Mouse (Mus musculus) embryonic facial prominence, embryonic 12.5 days (tissue): Measurements from ENCODE around the gene Pdcl3. TPM values are rescaled to one million over a fixed set of nuclear protein-coding genes. Genes with fewer than 3 reads are reported as not detected.
"Not testable (repeated sequence)": the region's sequence is repeated elsewhere in the genome, so short reads cannot be mapped to it uniquely, and the experiment has no call there.

Source experiments
- ATAC-seq: fragments of 200-750 bp; cut with Nextera tagmentation; 2 replicates; pipeline ENCODE4 v1.8.0; 2017; ENCODE audit not compliant: insufficient number of reproducible peaks, insufficient read depth, low FRiP score, low TSS enrichment
- H3K27ac ChIP-seq: fragments of 300-500 bp; sonication (generic); 2 replicates; pipeline ENCODE4 v1.5.1; 2016; ENCODE audit warnings: mild to moderate bottlenecking
- H3K27me3 ChIP-seq: fragments of 300-500 bp; sonication (generic); 2 replicates; pipeline ENCODE4 v1.6.1; 2016; ENCODE audit warnings: mild to moderate bottlenecking, moderate library complexity
- H3K36me3 ChIP-seq: fragments of 300-500 bp; sonication (generic); 2 replicates; pipeline ENCODE4 v1.6.1; 2016; ENCODE audit warnings: mild to moderate bottlenecking
- H3K4me1 ChIP-seq: fragments of 300-500 bp; sonication (generic); 2 replicates; pipeline ENCODE4 v1.6.1; 2016
- H3K4me2 ChIP-seq: fragments of 300-500 bp; sonication (generic); replicated peaks from 2 replicates; pipeline ENCODE4 v1.6.1; 2016; ENCODE audit warnings: mild to moderate bottlenecking, moderate library complexity
- H3K4me3 ChIP-seq: fragments of 300-500 bp; sonication (generic); 2 replicates; pipeline ENCODE4 v1.5.1; 2016; ENCODE audit warnings: mild to moderate bottlenecking
- H3K9ac ChIP-seq: fragments of 300-500 bp; sonication (generic); 2 replicates; pipeline ENCODE4 v1.6.1; 2016; ENCODE audit warnings: mild to moderate bottlenecking, moderate library complexity
- H3K9me3 ChIP-seq: fragments of 300-500 bp; sonication (generic); 2 replicates; pipeline ENCODE4 v1.6.1; 2016; ENCODE audit warnings: mild to moderate bottlenecking, moderate library complexity
- WGBS: fragments of 180-500 bp; shearing (Covaris S2); methylation state at CpG from one replicate; pipeline ENCODE4 v1.1.7; 2016; 5-methylcytosine and 5-hydroxymethylcytosine counted together
- polyA plus RNA-seq: library from polyadenylated mRNA; unstranded; fragments of >200 nt; fragmentation: Nextera tagmentation; extraction: Ambion mirVana; gene quantifications from 2 replicates; pipeline ENCODE4 v1.2.1, GENCODE M21; 2016

The Pdcl3 gene
- polyA plus RNA-seq, 1 experiment from 2014 or later: 165 TPM

DNA sequence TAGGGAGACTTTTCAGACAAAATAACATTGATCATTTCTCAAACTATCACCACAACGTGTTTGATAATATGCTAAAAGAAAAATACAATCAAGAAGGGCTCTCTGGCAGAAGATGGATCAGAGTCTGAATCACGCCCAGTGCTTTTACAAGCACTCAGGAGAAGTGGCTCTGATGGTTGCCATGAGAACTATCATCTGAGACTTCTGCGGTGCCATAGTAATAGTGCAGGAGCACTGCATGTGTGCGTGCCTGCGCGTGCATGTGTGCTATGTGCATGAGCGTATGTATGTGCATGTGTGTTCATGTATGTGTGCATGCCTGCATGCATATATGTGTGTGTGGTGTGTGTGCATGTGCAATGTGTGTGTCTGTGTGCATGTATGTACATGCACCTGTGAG, 43.8 kb downstream of the Pdcl3 start:
- 89% methylated on average over 7 of the region's 7 CpGs for WGBS

GRCm38 (mm10) chr1:39030108-39030507, 44.7 kb downstream of the Pdcl3 start:
- 15% methylated on average over 7 of the region's 7 CpGs for WGBS
- peaks cover 8% of the 10 kb centered on the region for H3K4me1 ChIP-seq
- no peaks in the 10 kb centered on the region for H3K36me3 ChIP-seq
- H3K27me3 ChIP-seq: no peaks in the 10 kb centered on the region
- no peak overlapping the region for H3K9ac ChIP-seq
- peak overlapping the region; percentile 42 for H3K4me2 ChIP-seq
- no peak overlapping the region for H3K27ac ChIP-seq
- ATAC-seq: no peak
- H3K9me3 ChIP-seq: no peaks in the 10 kb centered on the region
- 0 out of 2 replicates have a peak overlapping the region, but pooled peaks have one; percentile 11 for H3K4me3 ChIP-seq

More for the DNA sequence above, 43.8 kb downstream of the Pdcl3 start:
- H3K4me1 ChIP-seq: peaks cover 8% of the 10 kb centered on the region
- no peak overlapping the region for H3K9ac ChIP-seq
- no peaks in the 10 kb centered on the region for H3K27me3 ChIP-seq
- H3K36me3 ChIP-seq: no peaks in the 10 kb centered on the region
- no peaks in the 10 kb centered on the region for H3K9me3 ChIP-seq
- H3K4me3 ChIP-seq: no peak overlapping the region
- no peak for ATAC-seq
- H3K4me2 ChIP-seq: no peak overlapping the region
- no peak overlapping the region for H3K27ac ChIP-seq

DNA sequence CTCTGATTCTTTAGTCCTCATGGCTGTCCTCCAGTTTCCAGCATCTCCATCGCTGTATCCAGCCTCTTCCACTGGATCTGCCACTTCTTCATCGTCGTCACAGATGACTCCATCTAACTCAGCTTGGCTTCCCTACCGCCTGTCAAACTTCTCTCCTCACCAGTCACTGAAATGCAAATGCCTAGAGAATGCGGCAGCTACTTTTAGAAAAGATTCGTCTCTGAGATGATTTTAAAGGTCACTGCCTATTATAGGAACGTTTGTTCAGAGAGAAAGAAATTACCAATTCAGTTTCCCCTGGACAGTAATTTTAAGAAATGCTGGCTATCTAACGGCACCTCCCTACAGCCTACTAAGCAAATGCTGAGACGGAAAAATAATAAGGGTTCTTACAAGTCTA, 50.4 kb downstream of the Pdcl3 start:
- no peaks in the 10 kb centered on the region for H3K4me1 ChIP-seq
- H3K4me3 ChIP-seq: no peak overlapping the region
- WGBS: 83% methylated on average over 9 of the region's 9 CpGs
- H3K27ac ChIP-seq: no peak overlapping the region
- no peaks in the 10 kb centered on the region for H3K36me3 ChIP-seq
- H3K4me2 ChIP-seq: no peak overlapping the region
- H3K9me3 ChIP-seq: no peaks in the 10 kb centered on the region
- no peak for ATAC-seq
- no peak overlapping the region for H3K9ac ChIP-seq
- no peaks in the 10 kb centered on the region for H3K27me3 ChIP-seq

- Histone ChIP-seq H3K4me1 (no peaks in the 10 kb centered on the region), H3K9me3 (no peaks in the 10 kb centered on the region), H3K27ac (no peak overlapping the region), H3K4me2 (no peak overlapping the region), H3K27me3 (no peaks in the 10 kb centered on the region), H3K36me3 (no peaks in the 10 kb centered on the region), H3K9ac (no peak overlapping the region), H3K4me3 (no peak overlapping the region)
- no peak for ATAC-seq
- WGBS: 71% methylated on average over 2 of the region's 2 CpGs
Observed at GRCm38 (mm10) chr1:39042188-39042587, 56.8 kb downstream of the Pdcl3 start.

DNA sequence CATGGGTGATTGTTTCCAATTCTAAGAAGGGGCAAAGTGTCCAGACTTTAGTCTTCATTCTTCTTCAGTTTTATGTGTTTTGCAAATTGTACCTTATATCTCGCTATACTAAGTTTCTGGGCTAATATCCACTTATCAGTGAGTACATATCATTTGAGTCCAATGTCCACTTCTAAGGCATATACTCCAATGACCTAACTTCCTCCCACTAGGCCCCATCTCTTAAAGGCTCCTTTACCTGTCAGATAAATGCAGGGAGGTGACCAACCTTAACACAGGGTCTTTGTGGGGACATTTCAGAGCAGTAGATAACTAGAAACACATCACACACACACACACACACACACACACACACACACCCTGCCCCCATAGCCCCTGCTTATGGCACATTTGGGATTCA, 59.0 kb downstream of the Pdcl3 start:
- not testable (repeated sequence) for ATAC-seq, H3K9ac ChIP-seq, H3K9me3 ChIP-seq, H3K4me2 ChIP-seq, H3K4me1 ChIP-seq, H3K36me3 ChIP-seq, H3K27ac ChIP-seq, H3K27me3 ChIP-seq, H3K4me3 ChIP-seq
- 85% methylated on average over 1 of the region's 1 CpGs for WGBS

GRCm38 (mm10) chr1:39046689-39047088, 61.3 kb downstream of the Pdcl3 start:
- ATAC-seq: no peak
- 13% methylated on average over 7 of the region's 7 CpGs for WGBS
- Histone ChIP-seq H3K9ac (no peak overlapping the region), H3K27ac (no peak overlapping the region), H3K4me1 (no peaks in the 10 kb centered on the region), H3K4me2 (no peak overlapping the region), H3K27me3 (no peaks in the 10 kb centered on the region), H3K4me3 (no peak overlapping the region), H3K36me3 (no peaks in the 10 kb centered on the region), H3K9me3 (peaks cover 6% of the 10 kb centered on the region; the same call in 1 of the 2 replicates)

Other genes with a start within 250 kb of the Pdcl3 start
- 2.4 and 2.5 TPM in 2 replicates for gene Lonrf2, start 148.9 kb upstream of the Pdcl3 start, polyA plus RNA-seq
- 11.4 and 12.4 TPM in 2 replicates for gene Chst10, start 87.4 kb upstream of the Pdcl3 start, polyA plus RNA-seq
- not detected in 2 replicates for gene Nms, start 46.5 kb upstream of the Pdcl3 start, polyA plus RNA-seq
- 0.78 and 0.86 TPM in 2 replicates for gene Npas2, start 208.1 kb downstream of the Pdcl3 start, polyA plus RNA-seq